16 mouse cellular contexts compared by ENCODE assay signal in the genomic region with DNA sequence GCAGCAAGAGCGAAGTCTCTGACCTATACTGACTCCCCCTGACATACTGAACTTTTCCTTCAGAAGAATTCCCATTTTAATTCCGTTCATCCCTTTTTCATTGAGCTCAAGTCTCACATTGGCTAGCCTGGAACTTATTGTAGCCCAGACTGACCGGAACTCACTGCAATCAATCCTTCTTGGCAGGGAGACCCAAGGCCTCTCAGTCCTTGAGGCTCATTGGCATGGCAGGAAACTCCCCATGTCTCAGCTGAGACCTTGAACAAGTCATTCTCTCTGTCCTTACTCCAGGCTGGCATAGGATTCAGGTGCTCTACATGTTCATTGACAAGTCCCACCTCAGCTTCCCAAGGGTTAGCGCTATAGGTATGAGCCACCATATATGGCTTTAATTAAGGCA.
"Had no signal": no experiment of that assay in that cellular context is flagged by ENCODE, and none has a peak within 500 bp of the region (broad histone marks: within the 10 kb centered on the region; RNA-seq: fewer than 3 reads in every experiment).

No protein-coding gene starts in this region.

- DNase-seq: gastrocnemius, adult 2 months; gastrocnemius, postnatal 10 days; gastrocnemius, postnatal 25 days; heart, adult 18-20 months; heart, postnatal 14 days; heart, postnatal 36 days; kidney, adult 11 months; kidney, adult 2 months; kidney, adult 9 months; kidney, postnatal 14 days; kidney, postnatal 36 days; layer of hippocampus, adult 9-11 months; layer of hippocampus, postnatal 36 days; liver; liver, embryonic 13.5 days; liver, postnatal 0 days had no signal
